Comparison of ENCODE assay signal across 29 mouse cellular contexts in genomic region chr10:52242015-52242414, GRCm38 (mm10). TPM values are rescaled to one million over a fixed set of nuclear protein-coding genes. Genes with fewer than 3 reads are reported as not detected.
A peak's percentile ranks its signal among the peaks of the same experiment; 100 is the strongest.
DNase-seq lines count a peak whose midpoint lies in the region; ATAC-seq lines count a peak whose summit lies in the region.
"Had no signal": no experiment of that assay in that cellular context is flagged by ENCODE, and none has a peak within 500 bp of the region (broad histone marks: within the 10 kb centered on the region; RNA-seq: fewer than 3 reads in every experiment).

No protein-coding gene starts in this region.

- no peak overlapping the region for H3K4me2 ChIP-seq in hindbrain, embryonic 15.5 days
- H3K4me2 ChIP-seq in hindbrain, embryonic 12.5 days (replicated peaks) = no peak overlapping the region
- no peak overlapping the region for H3K4me2 ChIP-seq in intestine, embryonic 15.5 days (replicated peaks)
- no peak overlapping the region for H3K4me2 ChIP-seq in intestine, embryonic 16.5 days (ENCODE audit: low read depth, low read length)
- no peak overlapping the region for H3K4me2 ChIP-seq in neural tube, embryonic 15.5 days
- H3K4me2 ChIP-seq: forebrain, embryonic 13.5 days; heart, embryonic 11.5 days had no signal

- H3K27ac ChIP-seq in hindbrain, embryonic 15.5 days (replicated peaks) = peak overlapping the region; percentile 4; the same call in 1 of the 2 replicates
- no peak overlapping the region for H3K27ac ChIP-seq in hindbrain, embryonic 12.5 days
- 0 out of 2 replicates have a peak overlapping the region, but pooled peaks have one; percentile 9 for H3K27ac ChIP-seq in intestine, embryonic 15.5 days
- H3K27ac ChIP-seq in intestine, embryonic 16.5 days (ENCODE audit: low read length) = peak overlapping the region; percentile 63
- peak overlapping the region; percentile 30; the same call in 1 of the 2 replicates for H3K27ac ChIP-seq in neural tube, embryonic 15.5 days (replicated peaks)
- H3K27ac ChIP-seq: forebrain, embryonic 10.5 days; forebrain, embryonic 13.5 days had no signal

- H3K36me3 ChIP-seq in hindbrain, embryonic 15.5 days = no peaks in the 10 kb centered on the region
- no peaks in the 10 kb centered on the region for H3K36me3 ChIP-seq in hindbrain, embryonic 12.5 days
- no peaks in the 10 kb centered on the region for H3K36me3 ChIP-seq in intestine, embryonic 15.5 days
- no peaks in the 10 kb centered on the region for H3K36me3 ChIP-seq in intestine, embryonic 16.5 days (ENCODE audit: control insufficient read depth, insufficient read depth, low read length)
- no peaks in the 10 kb centered on the region for H3K36me3 ChIP-seq in neural tube, embryonic 15.5 days

- 91% methylated on average over 5 of the region's 5 CpGs for WGBS in hindbrain, embryonic 15.5 days
- WGBS in hindbrain, embryonic 12.5 days = 94% methylated on average over 5 of the region's 5 CpGs
- 57% methylated on average over 5 of the region's 5 CpGs for WGBS in intestine, embryonic 15.5 days
- 67% methylated on average over 5 of the region's 5 CpGs for WGBS in intestine, embryonic 16.5 days
- 76% methylated on average over 5 of the region's 5 CpGs for WGBS in neural tube, embryonic 15.5 days

- ATAC-seq in hindbrain, embryonic 15.5 days (ENCODE audit: low FRiP score, low read depth) = no peak
- ATAC-seq in hindbrain, embryonic 12.5 days (ENCODE audit: low FRiP score) = no peak
- ATAC-seq in intestine, embryonic 15.5 days = peak; percentile 67
- peak; percentile 57 for ATAC-seq in intestine, embryonic 16.5 days
- ATAC-seq in neural tube, embryonic 15.5 days (ENCODE audit: low FRiP score) = no peak
- ATAC-seq: CD4-positive, CD25-positive, alpha-beta regulatory T cell, adult 4 months had no signal

- no peaks in the 10 kb centered on the region for H3K9me3 ChIP-seq in hindbrain, embryonic 15.5 days
- H3K9me3 ChIP-seq in hindbrain, embryonic 12.5 days (replicated peaks) = 0 out of 2 replicates have a peak, but pooled peaks cover 4% of the 10 kb centered on the region
- H3K9me3 ChIP-seq in intestine, embryonic 15.5 days = no peaks in the 10 kb centered on the region
- H3K9me3 ChIP-seq in intestine, embryonic 16.5 days (ENCODE audit: control insufficient read depth, low read length) = no peaks in the 10 kb centered on the region
- H3K9me3 ChIP-seq in neural tube, embryonic 15.5 days (replicated peaks) = no peaks in the 10 kb centered on the region

- no peak for DNase-seq in cerebellum, adult 9-10 months
- no peak for DNase-seq in adrenal gland, postnatal 10 days
- DNase-seq: adrenal gland, adult 2 months; adrenal gland, postnatal 25 days; cerebellum, adult 11-12 months; cerebellum, adult 8-10 months; cerebellum, postnatal 14 days; gastrocnemius, postnatal 10 days; gastrocnemius, postnatal 36 days; heart, adult 11 months; kidney, adult 2 months had no signal

- H3K27me3 ChIP-seq in hindbrain, embryonic 15.5 days = no peaks in the 10 kb centered on the region
- no peaks in the 10 kb centered on the region for H3K27me3 ChIP-seq in hindbrain, embryonic 12.5 days
- H3K27me3 ChIP-seq in intestine, embryonic 15.5 days (replicated peaks) = no peaks in the 10 kb centered on the region
- no peaks in the 10 kb centered on the region for H3K27me3 ChIP-seq in intestine, embryonic 16.5 days (replicated peaks; ENCODE audit: control insufficient read depth, insufficient read depth, low read length)
- no peaks in the 10 kb centered on the region for H3K27me3 ChIP-seq in neural tube, embryonic 15.5 days (replicated peaks)
- H3K27me3 ChIP-seq: forebrain, embryonic 13.5 days had no signal

- H3K9ac ChIP-seq in hindbrain, embryonic 15.5 days = no peak overlapping the region
- no peak overlapping the region for H3K9ac ChIP-seq in hindbrain, embryonic 12.5 days
- H3K9ac ChIP-seq in intestine, embryonic 15.5 days = no peak overlapping the region
- H3K9ac ChIP-seq in intestine, embryonic 16.5 days (ENCODE audit: low read depth, low read length) = no peak overlapping the region
- H3K9ac ChIP-seq in neural tube, embryonic 15.5 days (replicated peaks) = no peak overlapping the region
- H3K9ac ChIP-seq: forebrain, embryonic 13.5 days had no signal

- 0 out of 2 replicates have a peak, but pooled peaks cover 6% of the 10 kb centered on the region for H3K4me1 ChIP-seq in hindbrain, embryonic 15.5 days (replicated peaks)
- H3K4me1 ChIP-seq in hindbrain, embryonic 12.5 days = peaks cover 5% of the 10 kb centered on the region; the same call in 1 of the 2 replicates
- peaks cover 3% of the 10 kb centered on the region; the same call in 1 of the 2 replicates for H3K4me1 ChIP-seq in intestine, embryonic 15.5 days (replicated peaks)
- H3K4me1 ChIP-seq in intestine, embryonic 16.5 days (ENCODE audit: control insufficient read depth, insufficient read depth, low read length) = no peaks in the 10 kb centered on the region
- H3K4me1 ChIP-seq in neural tube, embryonic 15.5 days = peaks cover 11% of the 10 kb centered on the region; the same call in 1 of the 2 replicates

- no peak overlapping the region for H3K4me3 ChIP-seq in hindbrain, embryonic 15.5 days
- H3K4me3 ChIP-seq in hindbrain, embryonic 12.5 days = no peak overlapping the region
- no peak overlapping the region for H3K4me3 ChIP-seq in intestine, embryonic 15.5 days (replicated peaks)
- no peak overlapping the region for H3K4me3 ChIP-seq in intestine, embryonic 16.5 days (ENCODE audit: low read length)
- no peak overlapping the region for H3K4me3 ChIP-seq in neural tube, embryonic 15.5 days (replicated peaks)
- H3K4me3 ChIP-seq: forebrain, embryonic 10.5 days; forebrain, embryonic 13.5 days had no signal

RNA-seq across cellular contexts. Expression of gene Dcbld1, which starts 8.6 kb away (rescaled TPM):
- polyA plus RNA-seq in hindbrain, embryonic 15.5 days (2015; fragmentation: Nextera tagmentation; extraction: Ambion mirVana) = 20.0 and 22.2 TPM in 2 replicates
- 25.9 and 27.5 TPM in 2 replicates for polyA plus RNA-seq in hindbrain, embryonic 12.5 days (2016; fragmentation: Nextera tagmentation; extraction: Ambion mirVana)
- polyA plus RNA-seq in intestine, embryonic 15.5 days (2015; fragmentation: Nextera tagmentation; extraction: Ambion mirVana) = 42.4 and 44.6 TPM in 2 replicates
- polyA plus RNA-seq in intestine, embryonic 16.5 days (2015; fragmentation: Nextera tagmentation; extraction: Ambion mirVana) = 45.0 and 45.9 TPM in 2 replicates
- 25.1 and 29.6 TPM in 2 replicates for polyA plus RNA-seq in neural tube, embryonic 15.5 days (2015; fragmentation: Nextera tagmentation; extraction: Ambion mirVana)
- total RNA-seq in adrenal gland, postnatal 10 days (2021) = 1 to 10 TPM; 6.8 to 7.0 TPM
- polyA plus RNA-seq: CD4-positive, CD25-positive, alpha-beta regulatory T cell, adult 4 months had no signal

RNA-seq across cellular contexts. Expression of gene Ros1, which starts 47.0 kb away (rescaled TPM):
- not detected in 2 replicates for polyA plus RNA-seq in hindbrain, embryonic 15.5 days (2015; fragmentation: Nextera tagmentation; extraction: Ambion mirVana)
- polyA plus RNA-seq in hindbrain, embryonic 12.5 days (2016; fragmentation: Nextera tagmentation; extraction: Ambion mirVana) = not detected in 2 replicates
- 3.3 and 3.6 TPM in 2 replicates for polyA plus RNA-seq in intestine, embryonic 15.5 days (2015; fragmentation: Nextera tagmentation; extraction: Ambion mirVana)
- polyA plus RNA-seq in intestine, embryonic 16.5 days (2015; fragmentation: Nextera tagmentation; extraction: Ambion mirVana) = 4.6 and 7.6 TPM in 2 replicates
- polyA plus RNA-seq in neural tube, embryonic 15.5 days (2015; fragmentation: Nextera tagmentation; extraction: Ambion mirVana) = 0.08 TPM in 1 of 2 replicates, not detected in the other
- under 1 TPM in 1 of 2 experiments, not detected in 1; 0.09 TPM for total RNA-seq in adrenal gland, postnatal 10 days (2021)
- total RNA-seq: adrenal gland, adult 2 months; adrenal gland, postnatal 25 days; heart, postnatal 25 days; hematopoietic stem cell, adult 5-6 weeks; MEL had no signal
- polyA plus RNA-seq: adrenal gland, adult 2 months; brain, embryonic 14.5 days; C2C12; CD4-positive, CD25-positive, alpha-beta regulatory T cell, adult 4 months; embryonic facial prominence, embryonic 11.5 days; forebrain, embryonic 10.5 days; forebrain, embryonic 13.5 days; forebrain, embryonic 16.5 days; heart, embryonic 11.5 days; heart, embryonic 14.5 days; heart, postnatal 0 days had no signal

Comparison
In these comparisons a context has a peak if more than half of its experiments do, and no peak if none do; other contexts are left out.
1. ATAC-seq: peak in intestine, embryonic 15.5 days (single experiment) and intestine, embryonic 16.5 days (single experiment); none in hindbrain, embryonic 15.5 days (single experiment), hindbrain, embryonic 12.5 days (single experiment) and neural tube, embryonic 15.5 days (single experiment).